Mouse (Mus musculus): Measurements from ENCODE around the gene AU021092. TPM values are rescaled to one million over a fixed set of nuclear protein-coding genes. Genes with fewer than 3 reads are reported as not detected.

AU021092 gene
- polyA plus RNA-seq, 1 experiment: 44.4 TPM

DNA sequence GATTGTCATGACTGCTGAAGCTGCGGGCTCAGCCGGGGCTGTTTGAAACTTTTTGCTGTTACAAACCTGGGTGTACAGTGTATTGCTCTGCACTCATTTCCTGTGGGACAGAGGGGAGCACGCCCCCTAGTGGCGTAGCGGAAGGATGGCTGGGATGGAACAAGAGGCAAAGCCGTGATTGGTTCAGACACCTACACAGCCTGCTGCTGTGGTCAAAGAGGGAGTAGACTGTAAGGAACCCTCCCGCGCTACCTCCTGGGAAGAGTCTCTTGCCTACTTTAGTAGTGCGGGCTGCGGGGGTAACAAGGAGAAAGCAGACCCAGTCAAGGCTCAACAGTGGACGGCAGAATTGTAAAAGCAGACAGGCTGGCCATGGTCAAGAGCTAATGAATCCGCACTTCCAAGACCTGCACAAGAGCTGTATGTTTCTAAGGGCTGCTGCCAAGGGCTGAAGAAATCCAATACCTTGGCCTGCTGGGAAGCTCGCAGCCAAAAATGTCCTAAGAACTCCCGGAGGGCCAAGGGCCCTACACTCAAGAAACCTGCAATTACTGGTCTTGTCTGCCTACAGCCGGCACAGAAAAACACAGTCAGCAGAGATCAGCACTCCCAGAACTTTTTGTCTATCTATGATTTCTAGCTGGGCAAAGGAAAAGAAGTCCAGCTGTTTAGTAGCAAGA lies 32.4 kb upstream of the AU021092 start:
- peaks cover 2% of the 10 kb centered on the region; the same call in 1 of the 2 replicates for H3K36me3 ChIP-seq (ENCODE audit: control insufficient read depth, insufficient read depth, low read length)
- H3K27ac ChIP-seq (ENCODE audit: insufficient read depth, low read length): peak overlapping the region; percentile 16; the same call in 1 of the 2 replicates
- peak overlapping the region; percentile 67; the same call in 1 of the 2 replicates for H3K4me3 ChIP-seq (ENCODE audit: extremely low read depth, insufficient read depth, insufficient read length)
- TF ChIP-seq CTCF (IDR thresholded peaks at IDR 0.05; ENCODE audit: extremely low read depth, insufficient read depth, insufficient read length, insufficient replicate concordance): peak; percentile 92
- TF ChIP-seq POLR2A (IDR thresholded peaks at IDR 0.05; ENCODE audit: low read depth, low read length): no peak
- WGBS: 2% methylated on average over 15 of the region's 15 CpGs
- DNase-seq (ENCODE audit: low read depth in 1 of 2, low spot score in 2 of 2): peak; percentile 73 to 83
- H3K27me3 ChIP-seq (ENCODE audit: control insufficient read depth, insufficient read depth, low read length): no peaks in the 10 kb centered on the region
- H3K4me1 ChIP-seq (ENCODE audit: control insufficient read depth, insufficient read depth, insufficient read length): peaks cover 2% of the 10 kb centered on the region; the same call in 1 of the 2 replicates

DNA sequence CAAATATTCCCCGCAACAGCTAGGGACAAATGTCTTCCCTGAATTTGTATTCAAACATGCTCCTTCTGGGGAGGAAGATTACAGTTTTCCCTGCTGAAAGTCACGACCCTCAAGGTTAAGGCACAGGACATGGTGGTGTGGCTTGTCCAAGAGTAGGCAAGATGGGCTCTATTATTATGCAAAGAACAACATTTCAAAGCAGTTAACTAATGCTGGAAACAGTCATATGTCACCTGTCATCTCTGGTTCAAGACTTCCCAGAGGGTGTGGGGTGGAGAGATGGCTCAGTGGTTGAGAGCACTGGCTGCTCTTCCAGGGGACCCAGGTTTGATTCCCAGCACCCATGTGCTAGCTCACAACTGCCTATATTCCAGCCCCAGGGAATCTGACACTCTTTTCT lies 30.2 kb upstream of the AU021092 start:
- 90% methylated on average over 2 of the region's 2 CpGs for WGBS
- TF ChIP-seq POLR2A (IDR thresholded peaks at IDR 0.05; ENCODE audit: low read depth, low read length) (no peak), CTCF (IDR thresholded peaks at IDR 0.05; ENCODE audit: extremely low read depth, insufficient read depth, insufficient read length, insufficient replicate concordance) (no peak)
- Histone ChIP-seq H3K4me1 (ENCODE audit: control insufficient read depth, insufficient read depth, insufficient read length) (peaks cover 2% of the 10 kb centered on the region; the same call in 1 of the 2 replicates), H3K27ac (ENCODE audit: insufficient read depth, low read length) (no peak overlapping the region), H3K4me3 (ENCODE audit: extremely low read depth, insufficient read depth, insufficient read length) (no peak overlapping the region), H3K27me3 (ENCODE audit: control insufficient read depth, insufficient read depth, low read length) (no peaks in the 10 kb centered on the region), H3K36me3 (ENCODE audit: control insufficient read depth, insufficient read depth, low read length) (peaks cover 10% of the 10 kb centered on the region)
- no peak for DNase-seq (ENCODE audit: low read depth in 1 of 2, low spot score in 2 of 2)

DNA sequence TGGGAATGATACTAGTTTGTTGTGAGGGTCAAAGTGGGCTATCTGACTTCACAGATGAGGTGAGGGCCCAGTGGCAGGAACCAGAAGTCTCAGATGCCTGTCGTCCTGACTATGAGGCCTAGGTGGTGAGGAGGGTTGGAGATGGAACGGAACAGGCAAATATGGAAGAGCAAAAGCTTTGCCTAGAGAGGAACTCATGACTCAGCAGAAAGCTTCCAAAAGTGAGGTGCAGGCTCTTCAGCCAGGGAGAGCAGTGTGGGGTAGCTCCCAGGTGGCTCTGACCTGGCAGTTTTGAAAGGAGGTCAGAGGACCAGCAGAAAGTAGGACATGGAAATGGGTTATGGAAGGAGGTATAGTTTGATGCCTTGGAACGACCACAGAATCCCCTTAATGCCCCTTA lies 28.8 kb upstream of the AU021092 start:
- Histone ChIP-seq H3K4me3 (ENCODE audit: extremely low read depth, insufficient read depth, insufficient read length) (no peak overlapping the region), H3K27me3 (ENCODE audit: control insufficient read depth, insufficient read depth, low read length) (no peaks in the 10 kb centered on the region), H3K4me1 (ENCODE audit: control insufficient read depth, insufficient read depth, insufficient read length) (peaks cover 2% of the 10 kb centered on the region; the same call in 1 of the 2 replicates), H3K27ac (ENCODE audit: insufficient read depth, low read length) (no peak overlapping the region), H3K36me3 (ENCODE audit: control insufficient read depth, insufficient read depth, low read length) (peaks cover 13% of the 10 kb centered on the region)
- WGBS: 90% methylated on average over 3 of the region's 3 CpGs
- TF ChIP-seq CTCF (IDR thresholded peaks at IDR 0.05; ENCODE audit: extremely low read depth, insufficient read depth, insufficient read length, insufficient replicate concordance) (no peak), POLR2A (IDR thresholded peaks at IDR 0.05; ENCODE audit: low read depth, low read length) (no peak)
- no peak for DNase-seq (ENCODE audit: low read depth in 1 of 2, low spot score in 2 of 2)

DNA sequence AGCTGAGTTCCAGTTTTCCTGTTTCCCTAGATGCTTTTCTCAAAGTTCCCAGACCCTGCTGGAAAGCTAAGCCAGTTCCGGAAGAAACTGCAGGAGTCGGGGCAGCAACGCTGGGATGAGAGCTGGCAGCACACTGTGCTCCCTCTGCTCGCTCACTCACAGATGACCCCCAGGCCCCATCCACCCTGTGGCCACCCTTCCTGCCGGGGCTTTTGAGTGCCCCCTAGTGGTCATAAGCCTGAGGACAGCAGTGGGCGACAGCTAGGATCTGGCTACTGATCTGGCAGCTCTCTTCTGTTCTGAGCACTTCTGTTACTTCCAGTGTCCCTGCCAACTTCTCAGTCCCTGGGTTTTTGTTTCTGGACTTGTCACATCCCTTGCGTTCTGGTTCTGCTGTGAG lies 22.3 kb upstream of the AU021092 start:
- no peak overlapping the region for H3K4me3 ChIP-seq (ENCODE audit: extremely low read depth, insufficient read depth, insufficient read length)
- no peaks in the 10 kb centered on the region for H3K27me3 ChIP-seq (ENCODE audit: control insufficient read depth, insufficient read depth, low read length)
- peak; percentile 82 for TF ChIP-seq CTCF (IDR thresholded peaks at IDR 0.05; ENCODE audit: extremely low read depth, insufficient read depth, insufficient read length, insufficient replicate concordance)
- TF ChIP-seq POLR2A (IDR thresholded peaks at IDR 0.05; ENCODE audit: low read depth, low read length): no peak
- no peaks in the 10 kb centered on the region for H3K4me1 ChIP-seq (ENCODE audit: control insufficient read depth, insufficient read depth, insufficient read length)
- DNase-seq (ENCODE audit: low read depth in 1 of 2, low spot score in 2 of 2): peak in 1 of 2 experiments; percentile 61
- no peak overlapping the region for H3K27ac ChIP-seq (ENCODE audit: insufficient read depth, low read length)
- WGBS: 67% methylated on average over 7 of the region's 7 CpGs
- peaks cover 19% of the 10 kb centered on the region for H3K36me3 ChIP-seq (ENCODE audit: control insufficient read depth, insufficient read depth, low read length)

DNA sequence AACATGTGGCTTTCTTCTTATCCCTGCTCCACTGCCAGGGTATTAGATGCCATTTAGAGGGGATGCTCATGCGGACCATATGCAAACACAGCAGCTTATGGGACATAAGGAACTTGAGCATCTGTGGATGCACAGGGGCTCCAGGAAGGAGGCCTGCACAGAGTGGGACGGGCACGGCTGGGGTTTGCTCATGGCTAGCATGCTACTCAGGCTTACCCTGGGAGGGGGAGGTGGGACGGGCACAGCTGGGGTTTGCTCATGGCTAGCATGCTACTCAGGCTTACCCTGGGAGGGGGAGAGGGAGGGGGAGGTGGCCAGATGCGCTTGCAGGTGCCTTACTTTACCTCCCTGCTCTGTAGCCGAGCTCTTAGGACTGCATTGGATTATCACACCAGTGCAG lies 20.8 kb upstream of the AU021092 start:
- Histone ChIP-seq H3K36me3 (ENCODE audit: control insufficient read depth, insufficient read depth, low read length) (peaks cover 16% of the 10 kb centered on the region), H3K4me1 (ENCODE audit: control insufficient read depth, insufficient read depth, insufficient read length) (no peaks in the 10 kb centered on the region), H3K27me3 (ENCODE audit: control insufficient read depth, insufficient read depth, low read length) (no peaks in the 10 kb centered on the region), H3K4me3 (ENCODE audit: extremely low read depth, insufficient read depth, insufficient read length) (no peak overlapping the region), H3K27ac (ENCODE audit: insufficient read depth, low read length) (no peak overlapping the region)
- TF ChIP-seq CTCF (IDR thresholded peaks at IDR 0.05; ENCODE audit: extremely low read depth, insufficient read depth, insufficient read length, insufficient replicate concordance): no peak
- no peak for TF ChIP-seq POLR2A (IDR thresholded peaks at IDR 0.05; ENCODE audit: low read depth, low read length)
- no peak for DNase-seq (ENCODE audit: low read depth in 1 of 2, low spot score in 2 of 2)
- WGBS: 89% methylated on average over 6 of the region's 6 CpGs

DNA sequence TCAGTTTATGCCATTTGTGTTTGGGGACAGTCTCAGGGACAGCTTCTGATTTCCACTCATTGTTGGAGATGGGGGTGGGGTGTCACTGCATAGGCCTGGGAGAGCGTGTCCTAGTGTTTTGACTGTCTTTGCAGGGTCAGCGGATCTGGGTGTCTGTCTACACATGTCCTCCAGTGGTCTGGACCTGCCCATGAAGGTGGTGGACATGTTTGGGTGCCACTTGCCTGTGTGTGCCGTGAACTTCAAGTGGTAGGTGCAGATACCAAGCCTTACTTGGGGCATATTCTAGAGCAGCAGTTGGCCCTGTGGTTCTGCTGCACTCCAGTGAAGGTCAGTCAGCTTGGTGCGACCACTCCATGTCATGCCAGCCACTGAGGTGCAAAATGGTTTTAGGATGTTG lies 20.3 kb upstream of the AU021092 start:
- Histone ChIP-seq H3K4me3 (ENCODE audit: extremely low read depth, insufficient read depth, insufficient read length) (no peak overlapping the region), H3K27ac (ENCODE audit: insufficient read depth, low read length) (no peak overlapping the region), H3K4me1 (ENCODE audit: control insufficient read depth, insufficient read depth, insufficient read length) (no peaks in the 10 kb centered on the region), H3K36me3 (ENCODE audit: control insufficient read depth, insufficient read depth, low read length) (peaks cover 13% of the 10 kb centered on the region), H3K27me3 (ENCODE audit: control insufficient read depth, insufficient read depth, low read length) (no peaks in the 10 kb centered on the region)
- 94% methylated on average over 4 of the region's 4 CpGs for WGBS
- no peak for DNase-seq (ENCODE audit: low read depth in 1 of 2, low spot score in 2 of 2)
- TF ChIP-seq CTCF (IDR thresholded peaks at IDR 0.05; ENCODE audit: extremely low read depth, insufficient read depth, insufficient read length, insufficient replicate concordance) (no peak), POLR2A (IDR thresholded peaks at IDR 0.05; ENCODE audit: low read depth, low read length) (no peak)
